Mouse (Mus musculus) hindbrain, embryonic 10.5 days (tissue): ENCODE data around the gene Unc93b1. TPM values are rescaled to one million over a fixed set of nuclear protein-coding genes. Genes with fewer than 3 reads are reported as not detected.
"Not testable (repeated sequence)": the region's sequence is repeated elsewhere in the genome, so short reads cannot be mapped to it uniquely, and the experiment has no call there.

Experiments used
- DNase-seq: peaks from one replicate; pipeline ENCODE4 v3.0.0-alpha.2; 2017; ENCODE audit warnings: low spot score
- H3K27ac ChIP-seq: fragments of 300-500 bp; sonication (generic); 2 replicates; pipeline ENCODE4 v1.5.1; 2016; ENCODE audit warnings: mild to moderate bottlenecking, moderate library complexity
- H3K27me3 ChIP-seq: fragments of 300-500 bp; sonication (generic); 2 replicates; pipeline ENCODE4 v1.6.1; 2016; ENCODE audit warnings: mild to moderate bottlenecking; ENCODE audit not compliant: poor library complexity, insufficient read depth, severe bottlenecking
- H3K36me3 ChIP-seq: fragments of 300-500 bp; sonication (generic); 2 replicates; pipeline ENCODE4 v1.6.1; 2016; ENCODE audit warnings: mild to moderate bottlenecking, moderate library complexity
- H3K4me1 ChIP-seq: fragments of 300-500 bp; sonication (generic); replicated peaks from 2 replicates; pipeline ENCODE4 v1.6.1; 2016; ENCODE audit warnings: mild to moderate bottlenecking
- H3K4me3 ChIP-seq: fragments of 300-500 bp; sonication (generic); 2 replicates; pipeline ENCODE4 v1.5.1; 2016; ENCODE audit warnings: mild to moderate bottlenecking, moderate library complexity
- H3K9me3 ChIP-seq: fragments of 300-500 bp; sonication (generic); 2 replicates; pipeline ENCODE4 v1.6.1; 2016; ENCODE audit warnings: mild to moderate bottlenecking, moderate library complexity
- WGBS: fragments of 180-500 bp; shearing (Covaris S2); methylation state at CpG from one replicate; pipeline ENCODE4 v1.1.7; 2016; 5-methylcytosine and 5-hydroxymethylcytosine counted together
- polyA plus RNA-seq: library from polyadenylated mRNA; unstranded; fragments of >200 nt; fragmentation: Nextera tagmentation; extraction: Ambion mirVana; gene quantifications from 2 replicates; pipeline ENCODE4 v1.2.1, GENCODE M21; 2016

The Unc93b1 gene
- polyA plus RNA-seq, 1 experiment from 2014 or later = 8.8 TPM

- Histone ChIP-seq H3K27ac (no peak within 1 kb of the TSS), H3K4me1 (0 out of 2 replicates have a peak, but pooled peaks cover 3% of the 10 kb centered on the region), H3K9me3 (no peaks in the 10 kb centered on the region), H3K27me3 (no peaks in the 10 kb centered on the region), H3K36me3 (no peaks in the 10 kb centered on the region), H3K4me3 (no peak within 1 kb of the TSS)
- 79% methylated on average over 4 of the region's 4 CpGs for WGBS
- no peak for DNase-seq
Observed at GRCm38 (mm10) chr19:3958470-3958869, 23.5 kb downstream of the Unc93b1 start, which contains the start of gene Aldh3b3. Gene Aldh3b3 (plus strand): TSS chr19:3958645.

- no peak overlapping the region for H3K4me3 ChIP-seq
- no peaks in the 10 kb centered on the region for H3K9me3 ChIP-seq
- H3K4me1 ChIP-seq = 0 out of 2 replicates have a peak, but pooled peaks cover 3% of the 10 kb centered on the region
- H3K27ac ChIP-seq = no peak overlapping the region
- DNase-seq = no peak
- no peaks in the 10 kb centered on the region for H3K36me3 ChIP-seq
- H3K27me3 ChIP-seq = no peaks in the 10 kb centered on the region
Observed at GRCm38 (mm10) chr19:3959030-3959429, 24.0 kb downstream of the Unc93b1 start.

- Histone ChIP-seq H3K27ac (no peak overlapping the region), H3K27me3 (no peaks in the 10 kb centered on the region), H3K36me3 (no peaks in the 10 kb centered on the region), H3K9me3 (no peaks in the 10 kb centered on the region), H3K4me1 (no peaks in the 10 kb centered on the region), H3K4me3 (no peak overlapping the region)
- DNase-seq = no peak
- 85% methylated on average over 5 of the region's 5 CpGs for WGBS
Observed at GRCm38 (mm10) chr19:3960211-3960610, 25.2 kb downstream of the Unc93b1 start.

- not testable (repeated sequence) for H3K36me3 ChIP-seq, DNase-seq, H3K27me3 ChIP-seq, H3K4me3 ChIP-seq, H3K9me3 ChIP-seq, H3K27ac ChIP-seq, H3K4me1 ChIP-seq
- 90% methylated on average over 6 of the region's 6 CpGs for WGBS
Observed at GRCm38 (mm10) chr19:3961805-3962204, 26.8 kb downstream of the Unc93b1 start.

- Histone ChIP-seq H3K27me3 (no peaks in the 10 kb centered on the region), H3K4me3 (no peak overlapping the region), H3K4me1 (no peaks in the 10 kb centered on the region), H3K9me3 (no peaks in the 10 kb centered on the region), H3K36me3 (no peaks in the 10 kb centered on the region), H3K27ac (no peak overlapping the region)
- WGBS = 12% methylated on average over 2 of the region's 2 CpGs
- no peak for DNase-seq
Observed at GRCm38 (mm10) chr19:3962469-3962868, 27.5 kb downstream of the Unc93b1 start.

GRCm38 (mm10) chr19:3964030-3964429 lies 29.0 kb downstream of the Unc93b1 start:
- no peak for DNase-seq
- WGBS = 78% methylated on average over 4 of the region's 4 CpGs
- Histone ChIP-seq H3K27ac (no peak overlapping the region), H3K4me1 (peaks cover 6% of the 10 kb centered on the region; the same call in 1 of the 2 replicates), H3K36me3 (no peaks in the 10 kb centered on the region), H3K4me3 (no peak overlapping the region), H3K27me3 (no peaks in the 10 kb centered on the region), H3K9me3 (no peaks in the 10 kb centered on the region)

GRCm38 (mm10) chr19:3966330-3967075 lies 31.5 kb downstream of the Unc93b1 start:
- H3K27me3 ChIP-seq = no peaks in the 10 kb centered on the region
- 74% methylated on average over 11 of the region's 11 CpGs for WGBS
- no peak overlapping the region for H3K27ac ChIP-seq
- H3K36me3 ChIP-seq = no peaks in the 10 kb centered on the region
- peaks cover 12% of the 10 kb centered on the region for H3K4me1 ChIP-seq
- H3K9me3 ChIP-seq = no peaks in the 10 kb centered on the region
- DNase-seq = no peak
- H3K4me3 ChIP-seq = no peak overlapping the region

- WGBS = 70% methylated on average over 3 of the region's 3 CpGs
- Histone ChIP-seq H3K4me1 (peaks cover 14% of the 10 kb centered on the region), H3K36me3 (no peaks in the 10 kb centered on the region), H3K9me3 (no peaks in the 10 kb centered on the region), H3K4me3 (no peak overlapping the region), H3K27me3 (no peaks in the 10 kb centered on the region), H3K27ac (no peak overlapping the region)
- no peak for DNase-seq
Observed at GRCm38 (mm10) chr19:3967258-3967657, 32.3 kb downstream of the Unc93b1 start.

GRCm38 (mm10) chr19:3972229-3972628 lies 37.2 kb downstream of the Unc93b1 start, which contains the start of gene Aldh3b2:
Gene Aldh3b2 (plus strand): TSS chr19:3972328.
- DNase-seq = no peak
- Histone ChIP-seq H3K36me3 (no peaks in the 10 kb centered on the region), H3K4me3 (no peak within 1 kb of the TSS), H3K27me3 (no peaks in the 10 kb centered on the region), H3K4me1 (peaks cover 20% of the 10 kb centered on the region), H3K27ac (no peak within 1 kb of the TSS), H3K9me3 (no peaks in the 10 kb centered on the region)
- WGBS = 43% methylated on average over 9 of the region's 9 CpGs

GRCm38 (mm10) chr19:3974608-3975007 lies 39.6 kb downstream of the Unc93b1 start:
- WGBS = 91% methylated on average over 6 of the region's 6 CpGs
- H3K27me3 ChIP-seq, H3K4me3 ChIP-seq, H3K9me3 ChIP-seq, H3K36me3 ChIP-seq, DNase-seq, H3K27ac ChIP-seq: not testable (repeated sequence)
- peaks cover 16% of the 10 kb centered on the region for H3K4me1 ChIP-seq

GRCm38 (mm10) chr19:3975866-3976265 lies 40.9 kb downstream of the Unc93b1 start:
- no peaks in the 10 kb centered on the region for H3K9me3 ChIP-seq
- H3K27me3 ChIP-seq = no peaks in the 10 kb centered on the region
- no peaks in the 10 kb centered on the region for H3K36me3 ChIP-seq
- no peak for DNase-seq
- peaks cover 27% of the 10 kb centered on the region for H3K4me1 ChIP-seq
- H3K4me3 ChIP-seq = no peak overlapping the region
- WGBS = 75% methylated on average over 2 of the region's 2 CpGs
- H3K27ac ChIP-seq = no peak overlapping the region

- DNase-seq = peak; percentile 79
- Histone ChIP-seq H3K4me1 (peaks cover 50% of the 10 kb centered on the region), H3K4me3 (no peak overlapping the region), H3K27me3 (no peaks in the 10 kb centered on the region), H3K9me3 (no peaks in the 10 kb centered on the region), H3K36me3 (no peaks in the 10 kb centered on the region), H3K27ac (peak overlapping the region; percentile 74)
- 25% methylated on average over 4 of the region's 4 CpGs for WGBS
Observed at GRCm38 (mm10) chr19:3980309-3980708, 45.3 kb downstream of the Unc93b1 start.

GRCm38 (mm10) chr19:3980917-3981316 lies 45.9 kb downstream of the Unc93b1 start:
- Histone ChIP-seq H3K36me3 (no peaks in the 10 kb centered on the region), H3K4me3 (no peak overlapping the region), H3K4me1 (peaks cover 56% of the 10 kb centered on the region), H3K9me3 (no peaks in the 10 kb centered on the region), H3K27ac (no peak overlapping the region; the same call in 1 of the 2 replicates), H3K27me3 (no peaks in the 10 kb centered on the region)
- no peak for DNase-seq
- 80% methylated on average over 9 of the region's 9 CpGs for WGBS
